Mouse (Mus musculus) A20 (cell line): ENCODE data around the gene Abcc3.

ENCODE experiments used
- DNase-seq: peaks from one replicate; pipeline ENCODE4 v3.0.0-alpha.2; 2011; ENCODE audit warnings: low read depth, low spot score

Gene Abcc3

GRCm38 (mm10) chr11:94392672-94393109 lies at the start of gene Abcc3:
Gene Abcc3 (minus strand): TSS chr11:94392997.
- no peak for DNase-seq

GRCm38 (mm10) chr11:94441752-94442151 lies 49.0 kb upstream of the Abcc3 start:
- no peak for DNase-seq

GRCm38 (mm10) chr11:94441122-94441521 lies 48.3 kb upstream of the Abcc3 start:
- DNase-seq: no peak

- DNase-seq: no peak
Measured at GRCm38 (mm10) chr11:94440421-94440820, 47.6 kb upstream of the Abcc3 start.

- DNase-seq: no peak
Measured at GRCm38 (mm10) chr11:94429011-94429651, 36.3 kb upstream of the Abcc3 start.

- DNase-seq: no peak
Measured at GRCm38 (mm10) chr11:94428091-94428835, 35.5 kb upstream of the Abcc3 start.

GRCm38 (mm10) chr11:94425656-94426055 lies 32.9 kb upstream of the Abcc3 start:
- DNase-seq: no peak

GRCm38 (mm10) chr11:94425215-94425614 lies 32.4 kb upstream of the Abcc3 start:
- no peak for DNase-seq

- DNase-seq: peak; percentile 8
Measured at GRCm38 (mm10) chr11:94424380-94424779, 31.6 kb upstream of the Abcc3 start.

GRCm38 (mm10) chr11:94423855-94424254 lies 31.1 kb upstream of the Abcc3 start:
- peak; percentile 16 for DNase-seq

GRCm38 (mm10) chr11:94420991-94421390 lies 28.2 kb upstream of the Abcc3 start:
- DNase-seq: no peak

- no peak for DNase-seq
Measured at GRCm38 (mm10) chr11:94420325-94420724, 27.5 kb upstream of the Abcc3 start.

- DNase-seq: no peak
Measured at GRCm38 (mm10) chr11:94419004-94419727, 26.4 kb upstream of the Abcc3 start.

- no peak for DNase-seq
Measured at GRCm38 (mm10) chr11:94414042-94414441, 21.2 kb upstream of the Abcc3 start.

- DNase-seq: no peak
Measured at GRCm38 (mm10) chr11:94413516-94413915, 20.7 kb upstream of the Abcc3 start.

GRCm38 (mm10) chr11:94412998-94413469 lies 20.2 kb upstream of the Abcc3 start:
- DNase-seq: no peak

- no peak for DNase-seq
Measured at GRCm38 (mm10) chr11:94412562-94412961, 19.8 kb upstream of the Abcc3 start.

GRCm38 (mm10) chr11:94407803-94408321 lies 15.1 kb upstream of the Abcc3 start:
- no peak for DNase-seq

GRCm38 (mm10) chr11:94405348-94405747 lies 12.6 kb upstream of the Abcc3 start:
- DNase-seq: no peak

GRCm38 (mm10) chr11:94404641-94405260 lies 12.0 kb upstream of the Abcc3 start:
- DNase-seq: peak; percentile 61

GRCm38 (mm10) chr11:94404178-94404577 lies 11.4 kb upstream of the Abcc3 start:
- no peak for DNase-seq

GRCm38 (mm10) chr11:94403757-94404156 lies 11.0 kb upstream of the Abcc3 start:
- no peak for DNase-seq
